Mouse (Mus musculus) heart, adult 2 months (tissue): ENCODE measurements around the gene Rnf213.

Source experiments
- CTCF ChIP-seq: fragments of 200-600 bp; IDR thresholded peaks from 2 replicates; pipeline ENCODE4 v1.8.1; 2022; ENCODE audit warnings: antibody characterized with exemption, mild to moderate bottlenecking, moderate library complexity
- EP300 ChIP-seq: fragments of 200-500 bp; IDR thresholded peaks from 2 replicates; pipeline ENCODE4 v1.6.1; 2011; ENCODE audit warnings: low read depth, low read length, control low read depth; ENCODE audit not compliant: insufficient read depth
- POLR2A ChIP-seq: fragments of 200-500 bp; IDR thresholded peaks from 2 replicates; pipeline ENCODE4 v1.6.1; 2011; ENCODE audit warnings: mild to moderate bottlenecking, low read depth, low read length, control low read depth; ENCODE audit not compliant: insufficient read depth

DNA sequence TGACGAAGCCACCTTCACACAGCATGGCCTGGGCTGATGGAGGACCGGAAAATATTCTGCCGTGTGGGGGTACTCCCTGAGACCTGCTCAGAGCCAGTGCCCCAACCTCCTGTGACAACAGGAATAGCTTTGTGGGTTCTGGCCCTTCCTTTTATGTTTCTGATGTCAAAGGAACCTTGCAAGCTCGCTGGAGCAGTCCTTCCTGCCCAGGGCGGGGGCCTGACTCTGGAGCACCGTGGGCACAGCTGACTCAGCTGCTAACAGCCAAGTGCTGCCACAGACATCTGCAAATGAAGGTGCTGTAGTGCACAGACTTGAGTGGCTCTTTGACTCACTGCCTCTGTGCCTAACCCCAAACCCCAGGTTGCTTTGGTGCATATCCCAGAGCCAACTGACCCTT, 48.0 kb upstream of the Rnf213 start:
- TF ChIP-seq CTCF (no peak), POLR2A (no peak), EP300 (no peak)
